Mouse (Mus musculus): ENCODE results near the gene Elmo2.

- TF ChIP-seq UBTF (IDR thresholded peaks at IDR 0.05; ENCODE audit: low read depth, low read length) = no peak
- TF ChIP-seq ELF1 (IDR thresholded peaks at IDR 0.05; ENCODE audit: low read depth, low read length) = no peak
- TF ChIP-seq MXI1 (IDR thresholded peaks at IDR 0.05; ENCODE audit: low read depth, low read length) = no peak
- TF ChIP-seq NELFE (IDR thresholded peaks at IDR 0.05; ENCODE audit: low read depth, low read length) = no peak
- TF ChIP-seq CTCF (conservative IDR thresholded peaks at IDR 0.05 in 1 of 2, IDR thresholded peaks at IDR 0.05 in 1 of 2; ENCODE audit: low read depth in 2 of 2, low read length in 2 of 2) = no peak
- no peak for TF ChIP-seq ZC3H11A (IDR thresholded peaks at IDR 0.05; ENCODE audit: low read depth, low read length)
These were observed 42.6 kb downstream of the Elmo2 start for GRCm38 (mm10) chr2:165283644-165284043.
